Mouse (Mus musculus): Measurements from ENCODE around the gene Pip5k1c.

The Pip5k1c gene

GRCm38 (mm10) chr10:81292554-81293333 lies at the start of gene Pip5k1c:
TSS of gene Pip5k1c (plus strand) at chr10:81292963.
- peak; percentile 100 for DNase-seq (ENCODE audit: low read depth, low spot score)

GRCm38 (mm10) chr10:81244146-81244545 lies 48.6 kb upstream of the Pip5k1c start:
- DNase-seq (ENCODE audit: low read depth, low spot score), result no peak

- no peak for DNase-seq (ENCODE audit: low read depth, low spot score)
Observed at GRCm38 (mm10) chr10:81244595-81244994, 48.2 kb upstream of the Pip5k1c start.

GRCm38 (mm10) chr10:81245166-81245565 lies 47.6 kb upstream of the Pip5k1c start:
- DNase-seq (ENCODE audit: low read depth, low spot score), result no peak

GRCm38 (mm10) chr10:81247804-81248203 lies 45.0 kb upstream of the Pip5k1c start:
- DNase-seq (ENCODE audit: low read depth, low spot score), result no peak

- DNase-seq (ENCODE audit: low read depth, low spot score), result no peak
Observed at GRCm38 (mm10) chr10:81249442-81249841, 43.3 kb upstream of the Pip5k1c start.

- DNase-seq (ENCODE audit: low read depth, low spot score), result no peak
Observed at GRCm38 (mm10) chr10:81252424-81253419, 40.0 kb upstream of the Pip5k1c start, which contains the start of gene Matk. TSS of gene Matk (plus strand) at chr10:81252935.

GRCm38 (mm10) chr10:81254886-81255285 lies 37.9 kb upstream of the Pip5k1c start:
- DNase-seq (ENCODE audit: low read depth, low spot score), result no peak

GRCm38 (mm10) chr10:81257158-81258039 lies 35.4 kb upstream of the Pip5k1c start:
- no peak for DNase-seq (ENCODE audit: low read depth, low spot score)

GRCm38 (mm10) chr10:81259225-81259884 lies 33.4 kb upstream of the Pip5k1c start:
- DNase-seq (ENCODE audit: low read depth, low spot score), result no peak

- DNase-seq (ENCODE audit: low read depth, low spot score), result no peak
Observed at GRCm38 (mm10) chr10:81261025-81261424, 31.7 kb upstream of the Pip5k1c start.

- no peak for DNase-seq (ENCODE audit: low read depth, low spot score)
Observed at GRCm38 (mm10) chr10:81265540-81265939, 27.2 kb upstream of the Pip5k1c start.

- DNase-seq (ENCODE audit: low read depth, low spot score), result peak; percentile 97
Observed at GRCm38 (mm10) chr10:81266211-81267105, 26.3 kb upstream of the Pip5k1c start, which contains the start of the genes Mrpl54 and Apba3. TSS of gene Mrpl54 (minus strand) at chr10:81266934. TSS of gene Apba3 (plus strand) at chr10:81266960.

- peak; percentile 60 for DNase-seq (ENCODE audit: low read depth, low spot score)
Observed at GRCm38 (mm10) chr10:81268056-81268455, 24.7 kb upstream of the Pip5k1c start.

- DNase-seq (ENCODE audit: low read depth, low spot score), result no peak
Observed at GRCm38 (mm10) chr10:81268643-81269412, 23.9 kb upstream of the Pip5k1c start.

GRCm38 (mm10) chr10:81272356-81272755 lies 20.4 kb upstream of the Pip5k1c start:
- DNase-seq (ENCODE audit: low read depth, low spot score), result no peak

- DNase-seq (ENCODE audit: low read depth, low spot score), result no peak
Observed at GRCm38 (mm10) chr10:81273842-81274241, 18.9 kb upstream of the Pip5k1c start.

- no peak for DNase-seq (ENCODE audit: low read depth, low spot score)
Observed at GRCm38 (mm10) chr10:81277676-81278075, 15.1 kb upstream of the Pip5k1c start.

- no peak for DNase-seq (ENCODE audit: low read depth, low spot score)
Observed at GRCm38 (mm10) chr10:81279496-81279895, 13.3 kb upstream of the Pip5k1c start.
